Mouse (Mus musculus) myocyte (in vitro differentiated cells): Measurements from ENCODE around the gene Slc41a2. TPM values are rescaled to one million over a fixed set of nuclear protein-coding genes. Genes with fewer than 3 reads are reported as not detected.

Experiments
- H3K27me3 ChIP-seq: one replicate; pipeline ENCODE4 v1.6.1; 2011; ENCODE audit not compliant: control insufficient read depth, insufficient read depth, insufficient read length
- H3K36me3 ChIP-seq: one replicate; pipeline ENCODE4 v1.6.1; 2011; ENCODE audit not compliant: control insufficient read depth, insufficient read depth
- H3K4me2 ChIP-seq: one replicate; pipeline ENCODE4 v1.6.1; 2011; ENCODE audit warnings: low read depth, control low read depth
- H3K4me3 ChIP-seq: one replicate; pipeline ENCODE4 v1.5.1; 2011; ENCODE audit warnings: mild to moderate bottlenecking, control low read depth, moderate library complexity
- H3K79me2 ChIP-seq: one replicate; pipeline ENCODE4 v1.6.1; 2011; ENCODE audit not compliant: control insufficient read depth, insufficient read depth
- H3ac ChIP-seq: one replicate; pipeline ENCODE4 v1.6.1; 2011; ENCODE audit not compliant: control insufficient read depth, insufficient read length
- CEBPB ChIP-seq: IDR thresholded peaks from 2 replicates; pipeline ENCODE4 v1.6.1; 2011; ENCODE audit warnings: mild to moderate bottlenecking, moderate library complexity; ENCODE audit not compliant: poor library complexity, insufficient read depth, severe bottlenecking
- E2F4 ChIP-seq: IDR thresholded peaks from one replicate; pipeline ENCODE4 v1.6.1; 2011; ENCODE audit warnings: mild to moderate bottlenecking, control low read depth, moderate library complexity; ENCODE audit not compliant: insufficient read depth
- MAX ChIP-seq: IDR thresholded peaks from one replicate; pipeline ENCODE4 v1.6.1; 2011; ENCODE audit warnings: low read depth, mild to moderate bottlenecking, control low read depth
- MYOD1 ChIP-seq, 3 experiments: IDR thresholded peaks; one replicate each; pipeline ENCODE4 v1.6.1; 2011; ENCODE audit warnings: control low read depth in 2 of 3, low read depth in 2 of 3, mild to moderate bottlenecking in 2 of 3, moderate library complexity in 1 of 3; ENCODE audit not compliant: insufficient read length in 2 of 3, control insufficient read depth in 1 of 3
- MYOG ChIP-seq, 3 experiments: IDR thresholded peaks; one replicate each; pipeline ENCODE4 v1.6.1; 2011; ENCODE audit warnings: control low read depth in 2 of 3, low read depth in 2 of 3, mild to moderate bottlenecking in 2 of 3; ENCODE audit not compliant: insufficient read length in 2 of 3, control insufficient read depth in 1 of 3, insufficient read depth in 1 of 3
- POLR2A ChIP-seq: IDR thresholded peaks from one replicate; pipeline ENCODE4 v1.6.1; 2011; ENCODE audit warnings: low read depth, mild to moderate bottlenecking, control low read depth, moderate library complexity; ENCODE audit not compliant: insufficient read length
- POLR2AphosphoS2 ChIP-seq: IDR thresholded peaks from one replicate; pipeline ENCODE4 v1.6.1; 2011; ENCODE audit warnings: low read depth, control low read depth; ENCODE audit not compliant: insufficient read length
- REST ChIP-seq: IDR thresholded peaks from one replicate; pipeline ENCODE4 v1.6.1; 2011; ENCODE audit warnings: mild to moderate bottlenecking, control low read depth, moderate library complexity; ENCODE audit not compliant: insufficient read depth, insufficient read length
- SRF ChIP-seq: IDR thresholded peaks from one replicate; pipeline ENCODE4 v1.6.1; 2011; ENCODE audit warnings: low read depth; ENCODE audit not compliant: control insufficient read depth, insufficient read length
- TCF12 ChIP-seq: IDR thresholded peaks from one replicate; pipeline ENCODE4 v1.6.1; 2011; ENCODE audit warnings: mild to moderate bottlenecking, control low read depth; ENCODE audit not compliant: poor library complexity, insufficient read depth, severe bottlenecking
- TCF3 ChIP-seq: IDR thresholded peaks from one replicate; pipeline ENCODE4 v1.6.1; 2011; ENCODE audit warnings: low read depth, control low read depth; ENCODE audit not compliant: insufficient read length
- USF1 ChIP-seq: IDR thresholded peaks from one replicate; pipeline ENCODE4 v1.6.1; 2011; ENCODE audit warnings: low read depth, mild to moderate bottlenecking, control low read depth, moderate library complexity
- polyA plus RNA-seq: library from polyadenylated mRNA; unstranded; fragments of >200 nt; fragmentation: generic; extraction: Trizol; gene quantifications from one replicate; pipeline ENCODE4 v1.2.1, GENCODE M21; 2012; ENCODE audit warnings: missing spikeins

Gene Slc41a2
- polyA plus RNA-seq, 1 experiment: 5.3 TPM

- Histone ChIP-seq H3K4me3 (no peak overlapping the region), H3ac (no peak overlapping the region), H3K79me2 (no peaks in the 10 kb centered on the region), H3K36me3 (no peaks in the 10 kb centered on the region), H3K27me3 (no peaks in the 10 kb centered on the region), H3K4me2 (no peak overlapping the region)
- TF ChIP-seq E2F4 (no peak), MAX (no peak), POLR2A (no peak), SRF (no peak), MYOD1 (IDR thresholded peaks at IDR 0.05; ENCODE audit: control insufficient read depth in 1 of 3, insufficient read length in 2 of 3, low read depth in 2 of 3) (no peak), REST (no peak), USF1 (no peak), TCF12 (no peak), TCF3 (no peak), CEBPB (no peak), MYOG (IDR thresholded peaks at IDR 0.05; ENCODE audit: control insufficient read depth in 1 of 3, insufficient read depth in 1 of 3, insufficient read length in 2 of 3, low read depth in 2 of 3) (no peak), POLR2AphosphoS2 (no peak)
Observed at GRCm38 (mm10) chr10:83182573-83182960, 155.1 kb downstream of the Slc41a2 start.

GRCm38 (mm10) chr10:83181831-83182572 lies 155.7 kb downstream of the Slc41a2 start:
- no peaks in the 10 kb centered on the region for H3K36me3 ChIP-seq
- TF ChIP-seq USF1 (peak; percentile 30), TCF3 (no peak)
- H3K79me2 ChIP-seq: no peaks in the 10 kb centered on the region
- no peak overlapping the region for H3K4me2 ChIP-seq
- H3K27me3 ChIP-seq: no peaks in the 10 kb centered on the region
- H3K4me3 ChIP-seq: no peak overlapping the region
- H3ac ChIP-seq: no peak overlapping the region

Other genes starting within 250 kb of the Slc41a2 start
- gene D10Wsu102e, start 22.3 kb upstream of the Slc41a2 start, polyA plus RNA-seq: 0.50 TPM
- 71.8 TPM for gene Aldh1l2, start 196.3 kb upstream of the Slc41a2 start, polyA plus RNA-seq
- 7.2 TPM for gene Washc4, start 205.9 kb upstream of the Slc41a2 start, polyA plus RNA-seq